Mouse (Mus musculus) lung, postnatal 0 days (tissue): ENCODE results near the gene Strc. TPM values are rescaled to one million over a fixed set of nuclear protein-coding genes. Genes with fewer than 3 reads are reported as not detected.
"Not testable (repeated sequence)": the region's sequence is repeated elsewhere in the genome, so short reads cannot be mapped to it uniquely, and the experiment has no call there.

Experiments
- ATAC-seq: fragments of 200-750 bp; cut with Nextera tagmentation; 2 replicates; pipeline ENCODE4 v1.8.0; 2017; ENCODE audit warnings: moderate library complexity
- DNase-seq: peaks from one replicate; pipeline ENCODE4 v3.0.0-alpha.2; 2016; ENCODE audit warnings: low spot score
- H3K27ac ChIP-seq: fragments of 300-500 bp; sonication (generic); 2 replicates; pipeline ENCODE4 v1.5.1; 2014; ENCODE audit warnings: antibody characterized with exemption, mild to moderate bottlenecking, low read length, mixed read lengths
- H3K27me3 ChIP-seq: fragments of 300-500 bp; sonication (generic); replicated peaks from 2 replicates; pipeline ENCODE4 v1.6.1; 2014; ENCODE audit warnings: low read length, mixed read lengths; ENCODE audit not compliant: insufficient read depth
- H3K36me3 ChIP-seq: fragments of 300-500 bp; sonication (generic); 2 replicates; pipeline ENCODE4 v1.6.1; 2014; ENCODE audit warnings: low read length, mixed read lengths; ENCODE audit not compliant: insufficient read depth
- H3K4me1 ChIP-seq: fragments of 300-500 bp; sonication (generic); 2 replicates; pipeline ENCODE4 v1.6.1; 2014; ENCODE audit warnings: antibody characterized with exemption, low read depth, low read length, mixed read lengths; ENCODE audit not compliant: insufficient read depth
- H3K4me2 ChIP-seq: fragments of 300-500 bp; sonication (generic); replicated peaks from 2 replicates; pipeline ENCODE4 v1.6.1; 2014; ENCODE audit warnings: low read depth, mild to moderate bottlenecking, low read length, moderate library complexity, mixed read lengths
- H3K4me3 ChIP-seq: fragments of 300-500 bp; sonication (generic); 2 replicates; pipeline ENCODE4 v1.5.1; 2014; ENCODE audit warnings: low read depth, low read length
- H3K9ac ChIP-seq: fragments of 300-500 bp; sonication (generic); replicated peaks from 2 replicates; pipeline ENCODE4 v1.6.1; 2014; ENCODE audit warnings: low read depth, mild to moderate bottlenecking
- H3K9me3 ChIP-seq: fragments of 300-500 bp; sonication (generic); 2 replicates; pipeline ENCODE4 v1.6.1; 2016; ENCODE audit warnings: low read length, mixed read lengths
- CTCF ChIP-seq: IDR thresholded peaks from 2 replicates; pipeline ENCODE4 v1.5.1; 2016; ENCODE audit warnings: antibody characterized with exemption, mild to moderate bottlenecking
- EP300 ChIP-seq: IDR thresholded peaks from 2 replicates; pipeline ENCODE4 v1.6.1; 2016; ENCODE audit warnings: antibody characterized with exemption, mild to moderate bottlenecking, control low read depth
- WGBS: fragments of 180-500 bp; shearing (Covaris S2); extraction: QIAGEN DNeasy Blood & Tissue Kit; methylation state at CpG from one replicate; pipeline ENCODE4 v1.1.7; 2014; 5-methylcytosine and 5-hydroxymethylcytosine counted together
- polyA plus RNA-seq: library from polyadenylated mRNA; unstranded; fragments of >200 nt; fragmentation: Nextera tagmentation; extraction: Ambion mirVana; gene quantifications from 2 replicates; pipeline ENCODE4 v1.2.1, GENCODE M21; 2015

The Strc gene
- polyA plus RNA-seq: not detected in 2 replicates

- not testable (repeated sequence) for ATAC-seq
- WGBS: 96% methylated on average over 14 of the region's 17 CpGs
These were observed at the start of gene Strc for GRCm38 (mm10) chr2:121386961-121387575. Gene Strc, minus strand, starts transcription at chr2:121387168.

DNA sequence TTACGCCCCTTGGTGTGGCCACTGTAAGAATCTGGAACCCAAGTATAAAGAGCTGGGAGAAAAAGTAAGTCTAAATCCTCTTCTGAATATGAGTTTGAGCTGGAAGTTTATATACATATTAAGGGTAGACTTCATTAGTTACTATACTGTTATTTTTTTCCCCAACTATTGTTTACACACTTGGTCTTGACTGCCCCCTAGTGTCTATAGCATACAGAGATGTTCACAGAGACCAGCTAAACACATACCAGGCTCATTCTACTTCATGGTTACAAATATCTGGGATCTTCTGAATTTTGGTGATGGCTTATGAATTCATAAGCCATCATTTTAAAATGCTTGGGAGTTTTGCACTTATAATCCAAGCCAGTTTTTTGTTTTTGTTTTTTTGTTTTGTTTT is 47.9 kb upstream of the Strc start:
- Histone ChIP-seq H3K9ac (no peak overlapping the region), H3K4me3 (no peak overlapping the region), H3K36me3 (peaks cover 43% of the 10 kb centered on the region), H3K27me3 (no peaks in the 10 kb centered on the region), H3K4me1 (no peaks in the 10 kb centered on the region), H3K27ac (no peak overlapping the region), H3K9me3 (no peaks in the 10 kb centered on the region), H3K4me2 (no peak overlapping the region)
- TF ChIP-seq EP300 (no peak), CTCF (peak; percentile 64)
- ATAC-seq (no peak), DNase-seq (peak; percentile 72)
- WGBS: 100% methylated on average over 1 of the region's 1 CpGs

More at GRCm38 (mm10) chr2:121386961-121387575, at the start of gene Strc:
- H3K4me3 ChIP-seq, H3K9me3 ChIP-seq, H3K4me1 ChIP-seq, DNase-seq, H3K27ac ChIP-seq, H3K36me3 ChIP-seq, H3K27me3 ChIP-seq, H3K4me2 ChIP-seq, H3K9ac ChIP-seq: not testable (repeated sequence)

GRCm38 (mm10) chr2:121425890-121426289 is 38.9 kb upstream of the Strc start:
- Histone ChIP-seq H3K4me2 (no peak overlapping the region), H3K36me3 (peaks cover 35% of the 10 kb centered on the region), H3K4me1 (no peaks in the 10 kb centered on the region), H3K27me3 (no peaks in the 10 kb centered on the region), H3K27ac (no peak overlapping the region), H3K4me3 (no peak overlapping the region), H3K9ac (no peak overlapping the region), H3K9me3 (no peaks in the 10 kb centered on the region)
- ATAC-seq: no peak
- TF ChIP-seq CTCF: no peak
- no peak for TF ChIP-seq EP300
- DNase-seq: no peak
- 87% methylated on average over 2 of the region's 2 CpGs for WGBS

DNA sequence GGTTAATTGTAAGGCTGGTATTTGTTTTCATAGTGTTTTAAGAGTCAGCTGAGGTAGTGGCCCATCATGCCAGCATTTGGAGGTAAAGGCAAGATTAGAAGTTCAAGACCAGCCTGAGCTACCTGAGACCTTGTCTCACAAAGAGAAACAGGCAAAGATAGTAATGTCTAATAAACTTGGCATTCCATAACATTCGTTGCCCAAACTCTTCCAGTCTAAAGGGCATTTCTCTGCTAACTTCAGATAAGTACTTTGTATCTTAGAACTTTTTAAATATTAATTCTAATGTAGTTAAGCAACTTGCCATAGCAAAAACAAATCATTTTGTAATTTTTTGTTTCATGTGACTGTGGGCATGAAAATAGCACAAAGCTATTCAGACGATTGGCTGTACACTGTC is 36.2 kb upstream of the Strc start:
- Histone ChIP-seq H3K9ac (no peak overlapping the region), H3K4me2 (no peak overlapping the region), H3K4me3 (no peak overlapping the region), H3K27ac (no peak overlapping the region), H3K9me3 (no peaks in the 10 kb centered on the region), H3K4me1 (peaks cover 3% of the 10 kb centered on the region; the same call in 1 of the 2 replicates), H3K27me3 (no peaks in the 10 kb centered on the region), H3K36me3 (peaks cover 17% of the 10 kb centered on the region)
- WGBS: 90% methylated on average over 2 of the region's 2 CpGs
- TF ChIP-seq CTCF (no peak), EP300 (no peak)
- DNase-seq (no peak), ATAC-seq (no peak)

- Histone ChIP-seq H3K36me3 (peaks cover 10% of the 10 kb centered on the region; the same call in 1 of the 2 replicates), H3K4me1 (peaks cover 16% of the 10 kb centered on the region; the same call in 1 of the 2 replicates), H3K9ac (no peak overlapping the region), H3K27ac (no peak overlapping the region), H3K27me3 (no peaks in the 10 kb centered on the region), H3K9me3 (no peaks in the 10 kb centered on the region), H3K4me2 (no peak overlapping the region), H3K4me3 (no peak overlapping the region)
- ATAC-seq (no peak), DNase-seq (peak; percentile 32)
- TF ChIP-seq EP300: no peak
- 65% methylated on average over 3 of the region's 3 CpGs for WGBS
These were observed 31.5 kb upstream of the Strc start for GRCm38 (mm10) chr2:121418476-121418875.

- no peak for ATAC-seq
- no peaks in the 10 kb centered on the region for H3K27me3 ChIP-seq
- peaks cover 16% of the 10 kb centered on the region; the same call in 1 of the 2 replicates for H3K4me1 ChIP-seq
- no peaks in the 10 kb centered on the region for H3K9me3 ChIP-seq
- 79% methylated on average over 6 of the region's 6 CpGs for WGBS
- no peaks in the 10 kb centered on the region for H3K36me3 ChIP-seq
- H3K4me2 ChIP-seq: no peak overlapping the region
- H3K27ac ChIP-seq: no peak overlapping the region
- H3K4me3 ChIP-seq: no peak overlapping the region
- peak; percentile 16 for DNase-seq
- H3K9ac ChIP-seq: 0 out of 2 replicates have a peak overlapping the region, but pooled peaks have one; percentile 13
- TF ChIP-seq CTCF (no peak), EP300 (no peak)
These were observed 29.4 kb upstream of the Strc start for GRCm38 (mm10) chr2:121416356-121416755.
